In the genomic region with DNA sequence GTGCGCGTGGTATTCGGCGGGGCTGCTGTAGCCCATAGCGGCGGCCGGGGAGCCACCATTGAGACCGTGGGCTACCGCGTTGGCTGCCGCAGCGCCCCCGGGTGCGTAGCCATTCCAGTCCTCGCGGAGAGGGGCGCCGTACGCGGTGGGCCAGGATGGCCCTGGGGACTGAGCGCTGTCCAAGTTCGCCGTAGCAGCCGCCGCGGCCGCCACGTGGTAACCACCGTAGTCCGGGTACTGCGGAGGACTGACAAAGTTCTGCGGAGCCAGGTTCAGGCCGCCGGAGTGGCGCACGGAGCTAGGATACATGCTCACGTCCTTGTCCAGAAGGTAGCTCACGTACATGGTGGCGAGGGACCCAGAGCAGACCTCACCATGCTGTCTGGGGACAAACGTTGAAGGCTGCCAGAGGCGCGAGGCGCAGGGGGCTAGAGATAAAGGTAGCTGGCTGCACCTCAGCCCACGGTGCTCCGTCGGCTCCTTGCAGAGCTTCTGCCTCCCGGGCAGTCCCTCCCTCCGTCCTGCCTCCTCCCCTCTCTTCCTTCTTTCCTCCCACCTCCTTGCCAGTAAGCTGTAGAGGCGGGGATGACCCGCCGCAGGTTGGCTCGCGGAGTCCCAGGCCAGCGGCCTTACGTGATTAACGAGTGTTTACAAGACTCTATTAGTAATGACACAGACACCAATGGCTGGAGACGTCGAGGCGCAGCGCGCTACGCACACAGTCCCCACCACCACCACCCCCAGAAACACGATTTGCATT, we compare ENCODE assay signal across 9 mouse cellular contexts. TPM values are rescaled to one million over a fixed set of nuclear protein-coding genes. Genes with fewer than 3 reads are reported as not detected.
DNase-seq lines count a peak whose midpoint lies in the region; ATAC-seq and TF ChIP-seq lines count a peak whose summit lies in the region.
"Had no signal": no experiment of that assay in that cellular context is flagged by ENCODE, and none has a peak within 500 bp of the region (broad histone marks: within the 10 kb centered on the region; RNA-seq: fewer than 3 reads in every experiment).

A gene (minus strand): TSS at position 633 of the 760 bp plus-strand sequence.

- no peak for TF ChIP-seq CTCF in left cerebral cortex, adult 2 months (IDR thresholded peaks at IDR 0.05)

- no peak for DNase-seq in kidney, postnatal 14 days
- DNase-seq in embryonic facial prominence, embryonic 10.5 days (ENCODE audit: low spot score), result peak; percentile 55
- peak; percentile 51 for DNase-seq in large intestine, adult 2 months (ENCODE audit: low read depth, low spot score)
- DNase-seq in urinary bladder, postnatal 14 days (ENCODE audit: low spot score), result no peak
- no peak for DNase-seq in urinary bladder, postnatal 36 days (ENCODE audit: low spot score in 2 of 2)
- no peak for DNase-seq in left cerebral cortex, adult 2 months (ENCODE audit: extremely low spot score in 1 of 2, low spot score in 2 of 2)
- DNase-seq: cerebellum, adult 8-10 months had no signal

- H3K9ac ChIP-seq in kidney, embryonic 15.5 days, result no peak within 1 kb of the TSS
- H3K9ac ChIP-seq in neural tube, embryonic 14.5 days (replicated peaks; ENCODE audit: low read depth, low read length), result no peak within 1 kb of the TSS

- WGBS in kidney, embryonic 15.5 days, result under 1% methylated on average over 63 of the region's 63 CpGs
- WGBS in embryonic facial prominence, embryonic 10.5 days, result under 1% methylated on average over 63 of the region's 63 CpGs
- under 1% methylated on average over 63 of the region's 63 CpGs for WGBS in large intestine, adult 2 months
- under 1% methylated on average over 61 of the region's 63 CpGs for WGBS in neural tube, embryonic 14.5 days

- H3K4me1 ChIP-seq in kidney, embryonic 15.5 days, result peaks cover 29% of the 10 kb centered on the region
- peaks cover 22% of the 10 kb centered on the region for H3K4me1 ChIP-seq in embryonic facial prominence, embryonic 10.5 days
- H3K4me1 ChIP-seq in neural tube, embryonic 14.5 days (ENCODE audit: control insufficient read depth, insufficient read depth, low read length), result peaks cover 4% of the 10 kb centered on the region; the same call in 1 of the 2 replicates

- H3K27me3 ChIP-seq in kidney, embryonic 15.5 days, result peaks cover 100% of the 10 kb centered on the region
- H3K27me3 ChIP-seq in embryonic facial prominence, embryonic 10.5 days (replicated peaks; ENCODE audit: low read depth, poor library complexity, severe bottlenecking), result peaks cover 100% of the 10 kb centered on the region
- peaks cover 95% of the 10 kb centered on the region for H3K27me3 ChIP-seq in neural tube, embryonic 14.5 days (ENCODE audit: control insufficient read depth, insufficient read depth, low read length)

- intact Hi-C loops in left cerebral cortex, adult 2 months (cut with DNase I), result loop anchor here (10.0 kb wide), 1 partner anchor 418 kb away; a partner anchor contains a TSS

- H3K4me3 ChIP-seq in kidney, embryonic 15.5 days (replicated peaks), result peak within 1 kb of the TSS; percentile 25
- peak within 1 kb of the TSS; percentile 36 for H3K4me3 ChIP-seq in embryonic facial prominence, embryonic 10.5 days
- 0 out of 2 replicates have a peak within 1 kb of the TSS, but pooled peaks have one; percentile 1 for H3K4me3 ChIP-seq in neural tube, embryonic 14.5 days (ENCODE audit: low read depth, low read length)
- H3K4me3 ChIP-seq in left cerebral cortex, adult 2 months, result no peak within 1 kb of the TSS

- H3K9me3 ChIP-seq in kidney, embryonic 15.5 days (replicated peaks), result no peaks in the 10 kb centered on the region
- H3K9me3 ChIP-seq in embryonic facial prominence, embryonic 10.5 days, result no peaks in the 10 kb centered on the region
- no peaks in the 10 kb centered on the region for H3K9me3 ChIP-seq in neural tube, embryonic 14.5 days (ENCODE audit: control insufficient read depth, low read length)

- H3K36me3 ChIP-seq in kidney, embryonic 15.5 days, result no peaks in the 10 kb centered on the region
- H3K36me3 ChIP-seq in embryonic facial prominence, embryonic 10.5 days (replicated peaks), result no peaks in the 10 kb centered on the region
- no peaks in the 10 kb centered on the region for H3K36me3 ChIP-seq in neural tube, embryonic 14.5 days (ENCODE audit: control insufficient read depth, insufficient read depth, low read length)

- no peak within 1 kb of the TSS for H3K27ac ChIP-seq in kidney, embryonic 15.5 days
- no peak within 1 kb of the TSS for H3K27ac ChIP-seq in embryonic facial prominence, embryonic 10.5 days (replicated peaks)
- H3K27ac ChIP-seq in neural tube, embryonic 14.5 days (ENCODE audit: low read depth, low read length), result no peak within 1 kb of the TSS
- no peak within 1 kb of the TSS for H3K27ac ChIP-seq in left cerebral cortex, adult 2 months

- 0 out of 2 replicates have a peak, but pooled peaks have one; percentile 26 for ATAC-seq in kidney, embryonic 15.5 days (replicated peaks; ENCODE audit: low FRiP score)
- ATAC-seq in neural tube, embryonic 14.5 days (ENCODE audit: low read depth), result peak; percentile 34; the same call in 1 of the 2 replicates

- H3K4me2 ChIP-seq in kidney, embryonic 15.5 days, result peak within 1 kb of the TSS; percentile 36
- H3K4me2 ChIP-seq in neural tube, embryonic 14.5 days (ENCODE audit: low read depth, low read length), result no peak within 1 kb of the TSS

RNA-seq across cellular contexts. Expression of the gene that starts here (rescaled TPM):
- polyA plus RNA-seq in kidney, embryonic 15.5 days (2015; fragmentation: Nextera tagmentation; extraction: Ambion mirVana), result 0.26 TPM in 1 of 2 replicates, not detected in the other
- not detected in 2 replicates for polyA plus RNA-seq in embryonic facial prominence, embryonic 10.5 days (2016; fragmentation: Nextera tagmentation; extraction: Ambion mirVana)
- 149 and 189 TPM in 2 replicates for polyA plus RNA-seq in large intestine, adult 2 months (2012; rRNA removed)
- polyA plus RNA-seq in neural tube, embryonic 14.5 days (2014; fragmentation: Nextera tagmentation; extraction: Ambion mirVana), result not detected in 2 replicates
- not detected for total RNA-seq in left cerebral cortex, adult 2 months (2021)

Comparison
In these comparisons a context has a peak if more than half of its experiments do, and no peak if none do; other contexts are left out.
1. RNA of the gene that starts here (polyA plus RNA-seq): 149 to 189 TPM in large intestine, adult 2 months; 0.26 TPM in kidney, embryonic 15.5 days, not detected in embryonic facial prominence, embryonic 10.5 days and not detected in neural tube, embryonic 14.5 days; every median in the first group is over 100 times any median in the second.
2. Peak in ATAC-seq, H3K4me3 ChIP-seq and H3K4me2 ChIP-seq in kidney, embryonic 15.5 days; RNA of the gene not detected or under 1 TPM.
3. Peak in DNase-seq and H3K4me3 ChIP-seq in embryonic facial prominence, embryonic 10.5 days; RNA of the gene not detected or under 1 TPM.
4. Peak in ATAC-seq and H3K4me3 ChIP-seq in neural tube, embryonic 14.5 days; RNA of the gene not detected or under 1 TPM.